Mouse (Mus musculus): Measurements from ENCODE around the gene Klf2.

- TF ChIP-seq CTCF (conservative IDR thresholded peaks at IDR 0.05; ENCODE audit: insufficient read depth, insufficient read length, low read depth, low read length) (no peak), POLR2A (IDR thresholded peaks at IDR 0.05; ENCODE audit: low read depth, low read length) (no peak)
These were observed 47.7 kb upstream of the Klf2 start for GRCm38 (mm10) chr8:72271051-72271660.

All from kidney, adult 2 months (tissue).